Mouse (Mus musculus) thymus, adult 2 months (tissue): ENCODE measurements around the gene Icam4. TPM values are rescaled to one million over a fixed set of nuclear protein-coding genes. Genes with fewer than 3 reads are reported as not detected.

Source experiments
- DNase-seq: peaks from one replicate; pipeline ENCODE4 v3.0.0; 2021
- H3K27ac ChIP-seq: fragments of 200-500 bp; 2 replicates; pipeline ENCODE4 v1.5.1; 2012; ENCODE audit warnings: low read length, control low read depth; ENCODE audit not compliant: control insufficient read depth, insufficient read depth
- H3K27me3 ChIP-seq: fragments of 200-500 bp; 2 replicates; pipeline ENCODE4 v1.6.1; 2012; ENCODE audit warnings: mild to moderate bottlenecking, low read length, moderate library complexity, mixed read lengths; ENCODE audit not compliant: control insufficient read depth, insufficient read depth
- H3K36me3 ChIP-seq: fragments of 200-500 bp; 2 replicates; pipeline ENCODE4 v1.6.1; 2012; ENCODE audit warnings: mild to moderate bottlenecking, low read length, moderate library complexity; ENCODE audit not compliant: control insufficient read depth, insufficient read depth
- H3K4me1 ChIP-seq: fragments of 200-500 bp; replicated peaks from 2 replicates; pipeline ENCODE4 v1.6.1; 2012; ENCODE audit warnings: low read length; ENCODE audit not compliant: control insufficient read depth, insufficient read depth
- H3K4me3 ChIP-seq: fragments of 200-500 bp; 2 replicates; pipeline ENCODE4 v1.5.1; 2012; ENCODE audit warnings: mild to moderate bottlenecking, low read length, control low read depth, moderate library complexity; ENCODE audit not compliant: control insufficient read depth, insufficient read depth
- CTCF ChIP-seq: fragments of 200-500 bp; IDR thresholded peaks from 2 replicates; pipeline ENCODE4 v1.5.1; 2012; ENCODE audit warnings: mild to moderate bottlenecking, control low read depth, low read length, moderate library complexity, borderline replicate concordance; ENCODE audit not compliant: control insufficient read depth, poor library complexity, insufficient read depth; ENCODE audit errors: extremely low read depth
- POLR2A ChIP-seq: fragments of 200-500 bp; IDR thresholded peaks from 2 replicates; pipeline ENCODE4 v1.6.1; 2012; ENCODE audit warnings: mild to moderate bottlenecking, low read length, control low read depth, moderate library complexity; ENCODE audit not compliant: control insufficient read depth, poor library complexity, insufficient read depth; ENCODE audit errors: extremely low read depth
- WGBS: fragments of 180-500 bp; shearing (Covaris S2); methylation state at CpG from one replicate; pipeline ENCODE4 v1.1.7; 2018; 5-methylcytosine and 5-hydroxymethylcytosine counted together
- polyA plus RNA-seq: library from polyadenylated mRNA; depleted of rRNA; stranded (reverse); fragments of >200 nt; gene quantifications from 2 replicates; pipeline ENCODE4 v1.2.3, GENCODE M21; 2012

The Icam4 gene
- polyA plus RNA-seq, 1 experiment, result 0.71 TPM

GRCm38 (mm10) chr9:21032491-21032890 is 3.3 kb downstream of the Icam4 start:
- no peaks in the 10 kb centered on the region for H3K36me3 ChIP-seq
- DNase-seq, result no peak
- peaks cover 38% of the 10 kb centered on the region for H3K27me3 ChIP-seq
- H3K4me3 ChIP-seq, result no peak overlapping the region
- WGBS, result 3% methylated on average over 7 of the region's 7 CpGs
- no peak for TF ChIP-seq CTCF
- TF ChIP-seq POLR2A, result no peak
- H3K27ac ChIP-seq, result no peak overlapping the region
- H3K4me1 ChIP-seq, result peaks cover 39% of the 10 kb centered on the region

DNA sequence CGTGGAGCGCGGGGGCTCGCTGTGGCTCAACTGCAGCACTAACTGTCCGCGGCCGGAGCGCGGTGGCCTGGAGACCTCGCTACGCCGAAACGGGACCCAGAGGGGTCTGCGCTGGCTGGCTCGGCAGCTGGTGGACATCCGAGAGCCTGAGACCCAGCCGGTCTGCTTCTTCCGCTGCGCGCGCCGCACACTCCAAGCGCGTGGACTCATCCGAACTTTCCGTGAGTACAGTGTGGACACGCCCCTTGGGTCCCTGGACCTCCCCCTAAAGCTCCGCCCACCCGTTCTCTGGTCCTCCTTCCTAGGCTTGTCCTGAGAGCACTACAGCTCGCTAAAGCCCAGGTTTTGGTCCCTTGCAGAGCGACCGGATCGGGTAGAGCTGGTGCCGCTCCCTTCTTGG is 4.0 kb downstream of the Icam4 start:
- Histone ChIP-seq H3K27ac (no peak overlapping the region), H3K27me3 (peaks cover 39% of the 10 kb centered on the region), H3K4me1 (peaks cover 39% of the 10 kb centered on the region), H3K4me3 (peak overlapping the region; percentile 39), H3K36me3 (no peaks in the 10 kb centered on the region)
- DNase-seq, result peak; percentile 63
- no peak for TF ChIP-seq CTCF
- no peak for TF ChIP-seq POLR2A
- WGBS, result under 1% methylated on average over 34 of the region's 34 CpGs

- no peak overlapping the region for H3K27ac ChIP-seq
- WGBS, result 13% methylated on average over 17 of the region's 17 CpGs
- DNase-seq, result no peak
- H3K27me3 ChIP-seq, result peaks cover 43% of the 10 kb centered on the region
- TF ChIP-seq CTCF (no peak), POLR2A (no peak)
- H3K4me1 ChIP-seq, result peaks cover 34% of the 10 kb centered on the region
- no peaks in the 10 kb centered on the region for H3K36me3 ChIP-seq
- H3K4me3 ChIP-seq, result no peak overlapping the region
Measured at GRCm38 (mm10) chr9:21034481-21035085, 5.4 kb downstream of the Icam4 start.

DNA sequence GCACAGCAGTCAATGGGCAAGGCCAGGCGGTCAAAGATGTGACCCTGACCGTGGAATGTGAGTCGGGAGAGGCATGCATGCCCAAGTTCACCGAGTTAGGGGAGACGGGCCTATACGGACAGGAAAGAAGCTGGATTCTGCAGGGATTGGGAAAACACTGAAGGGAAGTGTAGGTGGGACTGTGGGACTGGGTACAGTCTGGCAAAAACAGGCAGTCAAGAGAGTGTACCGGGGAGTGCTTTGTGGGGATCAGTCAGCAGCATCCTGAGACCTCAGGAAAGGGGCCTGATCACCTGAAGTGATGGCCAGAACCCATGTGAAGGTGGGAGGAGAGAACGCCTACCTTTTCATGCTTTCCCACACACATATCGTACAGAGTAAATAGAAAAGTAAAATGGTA is 6.4 kb downstream of the Icam4 start:
- WGBS, result 50% methylated on average over 9 of the region's 9 CpGs
- H3K27ac ChIP-seq, result no peak overlapping the region
- H3K4me1 ChIP-seq, result peaks cover 26% of the 10 kb centered on the region
- TF ChIP-seq CTCF (no peak), POLR2A (no peak)
- no peaks in the 10 kb centered on the region for H3K36me3 ChIP-seq
- no peak for DNase-seq
- peaks cover 43% of the 10 kb centered on the region for H3K27me3 ChIP-seq
- H3K4me3 ChIP-seq, result no peak overlapping the region

- peaks cover 43% of the 10 kb centered on the region for H3K27me3 ChIP-seq
- no peak overlapping the region for H3K4me3 ChIP-seq
- WGBS, result 8% methylated on average over 20 of the region's 20 CpGs
- no peak for TF ChIP-seq CTCF
- no peak for TF ChIP-seq POLR2A
- DNase-seq, result no peak
- H3K36me3 ChIP-seq, result no peaks in the 10 kb centered on the region
- H3K4me1 ChIP-seq, result peaks cover 24% of the 10 kb centered on the region
- no peak overlapping the region for H3K27ac ChIP-seq
Measured at GRCm38 (mm10) chr9:21036161-21036560, 7.0 kb downstream of the Icam4 start.

- 10% methylated on average over 22 of the region's 22 CpGs for WGBS
- H3K4me1 ChIP-seq, result peaks cover 19% of the 10 kb centered on the region
- no peaks in the 10 kb centered on the region for H3K36me3 ChIP-seq
- no peak overlapping the region for H3K27ac ChIP-seq
- no peak overlapping the region for H3K4me3 ChIP-seq
- TF ChIP-seq CTCF, result no peak
- TF ChIP-seq POLR2A, result no peak
- H3K27me3 ChIP-seq, result peaks cover 43% of the 10 kb centered on the region
- no peak for DNase-seq
Measured at GRCm38 (mm10) chr9:21036666-21037065, 7.5 kb downstream of the Icam4 start.

DNA sequence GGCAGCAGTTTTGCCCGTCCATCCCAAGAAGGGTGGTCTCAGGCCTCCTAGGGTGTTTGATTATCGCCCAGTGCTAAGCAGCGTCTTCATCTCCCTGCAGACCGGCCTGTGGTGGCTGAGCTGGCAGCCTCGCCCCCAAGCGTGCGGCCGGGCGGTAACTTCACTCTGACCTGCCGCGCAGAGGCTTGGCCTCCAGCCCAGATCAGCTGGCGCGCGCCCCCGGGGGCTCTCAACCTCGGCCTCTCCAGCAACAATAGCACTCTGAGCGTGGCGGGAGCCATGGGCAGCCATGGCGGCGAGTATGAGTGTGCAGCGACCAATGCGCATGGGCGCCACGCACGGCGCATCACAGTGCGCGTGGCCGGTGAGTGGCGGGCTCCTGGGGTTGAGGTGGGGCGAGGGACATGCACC is 8.3 kb downstream of the Icam4 start:
- TF ChIP-seq POLR2A, result no peak
- TF ChIP-seq CTCF, result no peak
- DNase-seq, result no peak

More for the DNA sequence above, 8.3 kb downstream of the Icam4 start:
- Histone ChIP-seq H3K27me3 (peaks cover 40% of the 10 kb centered on the region), H3K4me3 (no peak overlapping the region), H3K27ac (no peak overlapping the region), H3K4me1 (peaks cover 11% of the 10 kb centered on the region), H3K36me3 (no peaks in the 10 kb centered on the region)
- 10% methylated on average over 31 of the region's 31 CpGs for WGBS
